Mouse (Mus musculus) MEL (cell line): ENCODE measurements at regions not wholly inside any gene's neighbourhood (a gene's known extent, or its start where the extent isn't known, plus 50 kb on each side); places are given as distances from the start of the nearest gene placed in this dataset.

Experiments
- CTCF ChIP-seq, 3 experiments: IDR thresholded peaks in 2 of 3; conservative IDR thresholded peaks in 1 of 3; 2 replicates each; pipeline ENCODE4 v1.5.1; 2011 to 2012; ENCODE audit warnings: low read length in 3 of 3, low read depth in 2 of 3, mild to moderate bottlenecking in 2 of 3, improper control_type of control experiment in 1 of 3, inconsistent platforms in 1 of 3, mixed read lengths in 1 of 3, moderate library complexity in 1 of 3; ENCODE audit not compliant: control insufficient read depth in 1 of 3, insufficient read depth in 1 of 3, poor library complexity in 1 of 3, severe bottlenecking in 1 of 3
- GABPA ChIP-seq: IDR thresholded peaks from 2 replicates; pipeline ENCODE4 v1.6.1; 2012; ENCODE audit warnings: low read depth, mild to moderate bottlenecking, inconsistent platforms, low read length, improper control_type of control experiment, moderate library complexity
- MYC ChIP-seq: IDR thresholded peaks from 2 replicates; pipeline ENCODE4 v1.6.1; 2011; ENCODE audit warnings: low read depth, mild to moderate bottlenecking, low read length, improper control_type of control experiment, moderate library complexity
- NELFE ChIP-seq: IDR thresholded peaks from 2 replicates; pipeline ENCODE4 v1.6.1; 2011; ENCODE audit warnings: low read depth, low read length, improper control_type of control experiment
- POLR2AphosphoS5 ChIP-seq: IDR thresholded peaks from 2 replicates; pipeline ENCODE4 v1.6.1; 2012; ENCODE audit warnings: low read depth, borderline replicate concordance, mild to moderate bottlenecking, inconsistent platforms, low read length, moderate library complexity, mixed read lengths
- ZC3H11A ChIP-seq: IDR thresholded peaks from 2 replicates; pipeline ENCODE4 v1.6.1; 2012; ENCODE audit warnings: low read depth, mild to moderate bottlenecking, inconsistent platforms, low read length, improper control_type of control experiment

- TF ChIP-seq MYC (no peak), CTCF (IDR thresholded peaks at IDR 0.05 in 2 of 3, conservative IDR thresholded peaks at IDR 0.05 in 1 of 3; ENCODE audit: control insufficient read depth in 1 of 3, insufficient read depth in 1 of 3, low read depth in 2 of 3, low read length in 3 of 3, poor library complexity in 1 of 3, severe bottlenecking in 1 of 3) (no peak), ZC3H11A (no peak), GABPA (no peak), POLR2AphosphoS5 (no peak), NELFE (no peak)
Observed at GRCm38 (mm10) chr16:29989308-29989707, 74.9 kb upstream of the Hes1 start.
